Mouse (Mus musculus) heart, adult 2 months (tissue): Measurements from ENCODE around the gene Gm17657.

ENCODE experiments used
- CTCF ChIP-seq: fragments of 200-600 bp; IDR thresholded peaks from 2 replicates; pipeline ENCODE4 v1.8.1; 2022; ENCODE audit warnings: antibody characterized with exemption, mild to moderate bottlenecking, moderate library complexity
- POLR2A ChIP-seq: fragments of 200-500 bp; IDR thresholded peaks from 2 replicates; pipeline ENCODE4 v1.6.1; 2011; ENCODE audit warnings: mild to moderate bottlenecking, low read depth, low read length, control low read depth; ENCODE audit not compliant: insufficient read depth

GRCm38 (mm10) chr17:29544064-29544463 is 5.4 kb downstream of the Gm17657 start:
- TF ChIP-seq CTCF = peak; percentile 21; the same call in 1 of the 2 replicates
- no peak for TF ChIP-seq POLR2A
